Mouse (Mus musculus) adrenal gland, postnatal 25 days (tissue): ENCODE data around the gene Slmap. TPM values are rescaled to one million over a fixed set of nuclear protein-coding genes. Genes with fewer than 3 reads are reported as not detected.
A peak's percentile ranks its signal among the peaks of the same experiment; 100 is the strongest.

Source experiments
- DNase-seq: peaks from one replicate; pipeline ENCODE4 v3.0.0; 2021; ENCODE audit warnings: mixed read lengths
- total RNA-seq: library from RNA; stranded (reverse); gene quantifications from 2 replicates; pipeline ENCODE4 v1.2.3, GENCODE M21; 2021

The Slmap gene
- total RNA-seq, 1 experiment from 2014 or later, result 92.0 TPM

DNA sequence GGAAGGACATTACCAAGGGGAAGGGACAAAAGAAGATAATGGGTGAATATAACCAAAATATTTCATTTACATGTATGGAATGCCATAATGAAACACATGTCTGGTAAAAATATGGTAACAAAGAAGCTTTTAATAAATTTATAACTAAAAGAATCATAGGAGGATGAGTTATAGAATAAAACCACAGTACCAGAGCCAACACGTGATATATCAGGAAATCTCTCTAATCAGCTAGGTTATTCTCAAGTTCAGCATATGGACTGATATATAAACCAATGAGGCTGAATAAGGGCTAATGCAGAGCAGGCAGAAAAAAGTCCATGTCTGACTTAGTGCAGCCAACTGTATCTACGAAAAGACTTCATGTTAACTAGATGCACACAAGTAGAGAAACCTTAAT, 58.3 kb downstream of the Slmap start:
- DNase-seq, result no peak

DNA sequence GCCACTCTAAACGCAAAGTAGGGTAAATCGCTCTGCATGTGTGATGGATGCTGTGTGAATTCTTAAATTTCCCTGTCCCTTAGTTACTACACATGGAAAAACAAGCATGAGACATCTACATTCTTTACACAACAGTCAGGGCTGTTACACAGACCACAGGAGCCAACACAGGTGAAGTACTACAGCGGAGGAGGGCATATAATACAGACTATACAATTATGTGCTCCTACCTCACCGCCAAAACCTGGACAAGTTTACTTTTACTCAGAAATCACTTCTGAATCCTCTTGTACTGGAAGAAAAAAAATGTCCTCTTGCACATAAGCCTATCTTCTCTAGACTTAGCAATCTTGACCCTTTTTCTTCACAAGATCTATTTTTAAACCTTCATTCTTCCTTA, 66.8 kb downstream of the Slmap start:
- DNase-seq, result no peak

- no peak for DNase-seq
These were observed 68.1 kb downstream of the Slmap start for GRCm38 (mm10) chr14:26466544-26467125.

- no peak for DNase-seq
These were observed 68.8 kb downstream of the Slmap start for GRCm38 (mm10) chr14:26465898-26466297.

DNA sequence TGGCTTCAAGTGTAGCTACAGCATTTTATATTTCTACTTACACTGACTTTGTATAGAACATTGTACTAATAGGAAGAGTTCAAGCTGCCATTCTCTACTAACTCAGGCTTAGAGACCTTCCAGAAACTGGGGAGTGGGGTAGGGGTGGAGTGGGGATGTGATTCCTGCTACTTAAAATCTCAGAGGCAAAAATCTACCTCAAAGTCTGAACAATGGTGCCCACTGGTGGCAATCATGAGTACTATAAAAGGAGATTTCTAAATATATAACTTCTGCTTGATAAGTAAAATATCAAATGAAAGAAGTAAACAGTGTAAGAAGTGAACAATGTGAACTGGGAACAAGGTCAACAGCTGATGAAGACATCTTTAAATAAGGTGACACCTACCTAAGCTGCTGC, 75.2 kb downstream of the Slmap start:
- peak; percentile 44 for DNase-seq

DNA sequence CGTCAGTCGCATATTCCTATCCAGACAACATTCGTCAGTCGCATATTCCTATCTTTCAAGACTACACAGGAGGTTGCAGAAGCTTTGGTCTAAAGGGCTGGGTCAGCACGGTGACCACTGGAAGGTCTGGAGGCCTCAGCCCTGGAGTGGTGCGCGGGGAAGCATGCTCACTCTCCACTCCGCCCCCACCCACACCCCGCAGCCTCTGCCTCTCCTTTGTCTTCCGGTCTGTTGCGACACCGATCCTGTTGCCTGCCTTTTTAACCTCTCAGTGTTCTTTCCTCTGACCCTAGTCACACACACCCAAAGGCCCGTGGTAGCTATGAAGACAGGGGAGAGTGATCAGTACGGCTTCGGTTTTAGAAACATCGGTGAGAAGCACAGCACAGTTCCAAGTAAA, 79.9 kb downstream of the Slmap start:
- DNase-seq, result no peak

DNA sequence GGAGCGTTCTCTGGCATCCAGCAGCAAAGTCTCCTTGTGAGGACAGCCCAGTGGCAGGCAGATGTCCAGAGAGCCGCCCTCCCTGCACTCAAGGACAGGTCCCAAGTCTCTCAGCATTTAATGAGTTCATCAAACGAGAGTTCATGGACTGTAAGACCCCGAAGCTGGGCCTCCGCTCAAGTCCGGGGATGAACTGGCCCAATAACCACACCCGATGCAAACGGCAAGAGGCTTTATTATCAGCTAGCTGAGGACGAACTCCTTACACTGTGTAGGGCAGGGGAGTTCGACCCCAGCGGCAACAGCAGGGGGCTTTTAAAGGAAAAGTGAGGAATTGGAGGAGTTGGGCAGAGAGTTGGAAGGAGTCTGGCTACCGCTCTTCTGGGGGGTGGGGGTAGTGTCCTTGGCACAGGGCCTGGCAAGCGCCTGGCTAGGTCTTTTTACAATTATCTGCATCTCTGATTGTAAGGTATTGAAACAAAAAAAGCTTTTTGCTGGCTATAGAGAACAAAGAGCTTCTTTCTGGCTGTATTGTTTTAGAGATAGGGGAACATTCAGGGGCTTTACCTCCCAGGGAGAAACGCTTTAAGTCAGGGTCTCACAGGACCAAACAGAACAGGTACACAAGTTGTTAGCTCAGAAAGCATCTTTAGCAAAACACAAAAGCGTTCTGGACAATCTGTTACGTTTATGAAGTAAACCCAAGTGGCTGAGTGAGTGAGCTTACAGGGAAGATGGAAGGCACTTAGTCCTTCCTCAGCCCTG, 84.5 kb downstream of the Slmap start:
- peak; percentile 33 for DNase-seq

- DNase-seq, result no peak
These were observed 86.2 kb downstream of the Slmap start for GRCm38 (mm10) chr14:26448581-26448980.

DNA sequence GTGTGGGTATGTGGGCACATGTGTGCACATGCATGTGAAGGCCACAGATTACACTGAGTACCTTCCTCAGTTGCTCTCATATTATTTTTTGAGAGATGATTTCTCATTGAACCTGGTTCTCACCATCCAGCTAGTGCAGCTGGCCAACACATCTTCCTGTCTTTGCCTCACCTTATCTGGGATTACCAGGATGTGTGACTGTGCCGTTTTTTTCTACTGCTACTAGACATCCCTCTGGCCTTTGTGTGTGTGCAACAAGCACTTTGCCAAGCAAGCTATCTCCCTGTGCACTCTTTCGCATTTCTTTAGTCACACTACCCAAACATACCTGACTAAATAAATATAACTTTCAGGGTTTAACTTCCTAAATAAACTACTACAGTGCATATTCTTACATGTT, 87.5 kb downstream of the Slmap start:
- no peak for DNase-seq

DNA sequence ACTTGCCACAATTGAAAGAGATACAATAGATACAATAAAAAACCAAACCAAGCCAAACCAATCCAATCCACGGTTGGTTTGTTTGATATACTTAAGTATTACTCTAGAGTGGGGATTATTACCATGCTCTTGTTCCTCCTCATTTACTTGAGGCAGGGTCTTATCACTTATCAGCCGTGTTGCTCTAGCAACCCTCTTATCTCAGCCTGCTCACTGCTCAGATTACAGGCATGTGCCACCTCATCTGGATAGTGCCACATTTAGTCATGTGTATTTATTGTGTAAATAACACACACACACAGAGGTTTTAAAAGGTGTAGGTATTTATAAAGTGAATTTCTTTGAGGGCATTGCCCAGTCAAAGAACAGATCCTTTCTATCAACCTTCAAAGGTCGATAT, 88.2 kb downstream of the Slmap start:
- no peak for DNase-seq

DNA sequence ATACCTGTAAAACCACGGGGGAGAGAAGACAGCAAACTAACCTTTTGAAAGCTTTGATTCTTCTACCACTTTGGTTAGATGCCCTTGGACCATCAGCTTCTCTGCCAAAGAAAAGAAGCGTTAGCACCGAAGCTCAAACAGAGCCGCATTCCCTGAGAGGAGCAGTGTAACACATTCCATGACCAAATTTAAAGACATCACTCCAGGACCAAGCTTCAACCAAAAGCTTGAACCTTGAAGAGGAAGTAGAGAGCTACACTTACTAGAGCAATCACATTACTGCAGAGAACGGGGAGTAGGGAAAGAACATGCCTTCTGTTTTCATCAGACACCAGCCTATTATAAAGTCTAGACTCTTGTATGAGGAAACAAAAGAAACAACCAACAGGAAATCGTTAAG, 92.2 kb downstream of the Slmap start:
- no peak for DNase-seq

DNA sequence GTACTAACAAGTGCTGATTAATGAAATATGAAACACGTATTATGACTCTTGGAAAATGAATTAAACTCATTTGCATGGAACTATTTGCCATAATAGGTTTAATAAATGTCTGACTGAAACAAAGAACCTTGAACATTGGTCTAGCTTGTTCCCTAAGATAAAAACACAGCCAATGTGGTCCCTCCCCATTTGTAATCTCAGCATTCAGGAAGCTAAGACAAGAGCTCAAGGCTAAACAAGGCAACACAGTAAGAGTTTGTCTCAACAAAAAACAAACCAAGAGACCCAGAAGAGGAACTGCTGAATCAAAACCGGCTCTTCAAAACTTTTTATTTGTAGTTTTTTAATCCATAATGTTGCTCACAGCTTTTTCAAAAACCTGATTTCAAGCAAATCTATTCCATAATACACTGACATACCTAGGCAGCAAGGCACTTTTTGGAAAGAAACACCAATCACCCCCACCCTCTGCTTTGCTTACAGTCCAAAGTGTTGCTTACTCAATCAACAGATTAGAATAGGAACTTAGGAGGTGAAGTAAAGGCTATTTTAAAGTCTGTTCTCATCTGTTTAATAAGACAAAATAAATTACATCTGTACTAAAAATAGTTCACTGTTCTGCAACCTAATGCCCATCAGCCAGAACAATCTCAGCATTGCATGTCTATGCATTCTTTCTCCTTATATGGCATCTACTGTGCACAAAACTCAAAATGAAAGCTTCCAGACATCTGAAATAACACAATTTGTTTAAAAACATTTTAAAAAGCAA, 93.5 kb downstream of the Slmap start:
- no peak for DNase-seq

DNA sequence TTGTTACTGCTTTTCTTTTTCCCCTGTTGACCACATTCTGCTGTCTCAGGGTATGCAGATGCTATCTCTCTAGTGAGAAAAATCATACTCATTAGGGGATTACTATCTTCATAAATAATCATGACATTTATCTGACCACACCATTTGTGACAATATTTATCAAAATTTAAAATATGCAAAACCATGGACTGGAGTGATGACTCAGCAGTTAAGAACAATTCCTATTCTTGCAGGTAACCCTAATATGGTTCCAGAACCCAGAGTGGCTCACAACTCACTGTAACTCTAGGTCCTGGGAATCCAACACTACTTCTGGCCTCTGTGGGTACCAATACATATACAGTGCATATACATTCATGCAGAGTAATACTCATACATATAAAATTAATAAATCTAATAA, 94.7 kb downstream of the Slmap start:
- DNase-seq, result no peak

GRCm38 (mm10) chr14:26437771-26438170, 97.0 kb downstream of the Slmap start:
- DNase-seq, result no peak

- DNase-seq, result no peak
These were observed 98.4 kb downstream of the Slmap start for GRCm38 (mm10) chr14:26436304-26436703.

GRCm38 (mm10) chr14:26432320-26432719, 102.4 kb downstream of the Slmap start:
- DNase-seq, result no peak

DNA sequence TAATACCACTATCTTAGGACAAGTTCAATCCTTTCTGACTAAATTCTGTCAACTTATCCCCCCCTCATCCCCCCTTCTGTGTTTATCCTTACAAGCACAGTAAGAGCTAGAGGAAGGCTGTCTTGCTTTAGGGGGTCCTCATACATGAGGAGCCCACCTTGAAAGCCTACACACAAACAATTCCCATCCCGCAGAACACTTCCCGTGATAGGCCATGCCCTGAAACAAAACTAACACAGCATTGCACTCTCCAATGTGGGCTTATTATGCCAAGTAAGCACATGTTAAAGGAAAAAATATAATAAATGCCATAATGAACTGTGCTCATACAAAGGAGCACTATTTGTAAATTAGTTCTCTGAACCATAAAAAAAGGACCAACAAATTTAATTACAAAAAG, 102.8 kb downstream of the Slmap start:
- DNase-seq, result no peak

DNA sequence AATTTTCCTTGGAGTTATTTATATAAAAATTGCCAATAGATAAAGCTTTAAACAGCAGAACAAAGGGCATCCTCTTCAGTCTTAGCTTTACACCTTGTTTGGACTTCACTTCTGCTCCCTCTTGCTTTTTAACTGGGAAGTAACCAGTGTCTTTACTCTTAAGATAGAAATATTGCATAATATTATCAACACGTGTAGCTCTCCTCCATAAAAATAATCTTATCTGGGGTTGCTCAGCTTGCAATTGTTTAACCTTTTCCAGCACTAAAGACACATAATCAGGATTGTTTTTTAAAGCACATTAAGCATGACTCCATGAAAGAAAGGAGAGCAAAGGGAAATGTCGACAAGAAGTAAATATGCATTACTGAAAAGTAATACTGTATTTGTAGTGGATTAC, 114.5 kb downstream of the Slmap start:
- no peak for DNase-seq

DNA sequence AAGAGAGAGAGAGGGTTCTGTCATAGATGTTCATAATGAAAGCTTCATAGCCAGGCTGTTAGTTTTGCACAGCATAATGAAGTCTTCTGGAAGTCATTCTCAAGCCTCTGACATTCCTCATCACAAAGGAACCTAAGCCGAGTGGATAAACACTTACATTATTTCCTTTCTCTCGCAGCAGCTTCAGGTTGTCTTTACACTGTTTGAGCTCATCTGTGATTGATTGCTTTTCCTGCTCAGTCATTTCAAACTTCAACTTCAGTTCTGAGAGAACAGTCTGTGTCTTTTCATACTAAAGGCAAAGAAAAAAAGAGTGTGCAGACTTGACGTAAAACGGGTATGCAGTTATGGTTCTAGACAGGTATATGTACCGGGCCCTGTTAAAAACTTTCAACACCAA, 116.8 kb downstream of the Slmap start:
- no peak for DNase-seq

DNA sequence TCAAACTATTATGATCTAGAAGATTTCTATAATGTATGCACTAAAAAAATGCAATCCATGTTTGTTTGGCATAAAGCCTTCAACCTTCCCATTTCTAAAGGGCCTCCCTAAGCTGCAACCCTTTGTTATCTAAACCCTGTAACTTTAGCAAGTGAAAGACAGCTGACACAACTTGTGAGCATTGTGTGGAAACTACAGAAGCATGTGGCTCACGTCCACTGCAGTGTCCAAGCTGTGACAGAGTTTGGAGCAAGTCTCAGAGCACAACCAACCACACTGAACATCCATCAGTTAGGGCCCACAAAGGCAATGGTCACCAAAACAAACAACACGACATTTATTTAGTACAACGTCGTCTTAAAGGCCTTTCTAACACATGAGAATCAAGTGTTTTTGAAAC, 117.6 kb downstream of the Slmap start:
- DNase-seq, result no peak

DNA sequence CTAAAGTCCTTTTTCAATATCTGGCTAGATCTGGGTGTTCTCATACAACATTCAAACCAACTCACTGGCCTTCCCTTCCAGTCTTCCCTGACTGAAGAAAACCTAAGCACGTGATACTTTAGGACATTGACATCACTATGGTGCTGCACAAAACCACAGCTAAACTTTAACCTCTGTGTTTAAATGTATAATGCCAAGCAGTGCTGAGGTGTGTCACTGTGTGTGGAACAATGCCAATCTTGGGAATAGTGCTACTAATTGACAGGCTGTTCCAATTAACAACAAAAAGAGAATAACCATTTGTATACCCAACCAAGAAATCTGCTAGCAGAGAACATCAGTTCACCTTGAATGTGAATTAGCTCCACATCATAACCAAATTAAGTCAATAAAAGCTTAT, 121.2 kb downstream of the Slmap start:
- DNase-seq, result no peak

- DNase-seq, result no peak
These were observed 128.0 kb downstream of the Slmap start for GRCm38 (mm10) chr14:26406746-26407145.

- DNase-seq, result no peak
These were observed 136.1 kb downstream of the Slmap start for GRCm38 (mm10) chr14:26398508-26399160.
